Mouse (Mus musculus): ENCODE measurements around the gene Cyp4f14.
A peak's percentile ranks its signal among the peaks of the same experiment; 100 is the strongest.

Gene Cyp4f14

GRCm38 (mm10) chr17:32917131-32917530, at the start of gene Cyp4f14:
TSS of gene Cyp4f14 (minus strand) at chr17:32917342.
- DNase-seq (ENCODE audit: low spot score in 2 of 2) = peak in 1 of 2 experiments; percentile 22

- peak; percentile 90 to 94 for DNase-seq (ENCODE audit: low spot score in 2 of 2)
These were observed 48.6 kb upstream of the Cyp4f14 start, which contains the start of gene Zfp472 for GRCm38 (mm10) chr17:32965623-32966290. TSS of gene Zfp472 (plus strand) at chr17:32965814.

GRCm38 (mm10) chr17:32965253-32965622, 48.1 kb upstream of the Cyp4f14 start:
- DNase-seq (ENCODE audit: low spot score in 2 of 2) = peak in 1 of 2 experiments; percentile 9

- peak; percentile 67 to 84 for DNase-seq (ENCODE audit: low spot score in 2 of 2)
These were observed 34.3 kb upstream of the Cyp4f14 start for GRCm38 (mm10) chr17:32951441-32951840.

GRCm38 (mm10) chr17:32951006-32951405, 33.9 kb upstream of the Cyp4f14 start:
- no peak for DNase-seq (ENCODE audit: low spot score in 2 of 2)

GRCm38 (mm10) chr17:32950136-32950535, 33.0 kb upstream of the Cyp4f14 start:
- DNase-seq (ENCODE audit: low spot score in 2 of 2) = no peak

GRCm38 (mm10) chr17:32947215-32947914, 30.2 kb upstream of the Cyp4f14 start, which contains the start of gene Cyp4f13:
TSS of gene Cyp4f13 (minus strand) at chr17:32947402.
- peak; percentile 99 to 100 for DNase-seq (ENCODE audit: low spot score in 2 of 2)

- DNase-seq (ENCODE audit: low spot score in 2 of 2) = no peak
These were observed 29.6 kb upstream of the Cyp4f14 start for GRCm38 (mm10) chr17:32946716-32947115.

GRCm38 (mm10) chr17:32944402-32945035, 27.4 kb upstream of the Cyp4f14 start:
- DNase-seq (ENCODE audit: low spot score in 2 of 2) = no peak

- no peak for DNase-seq (ENCODE audit: low spot score in 2 of 2)
These were observed 26.5 kb upstream of the Cyp4f14 start for GRCm38 (mm10) chr17:32943661-32944060.

GRCm38 (mm10) chr17:32939831-32940230, 22.7 kb upstream of the Cyp4f14 start:
- no peak for DNase-seq (ENCODE audit: low spot score in 2 of 2)

- DNase-seq (ENCODE audit: low spot score in 2 of 2) = no peak
These were observed 10.7 kb upstream of the Cyp4f14 start for GRCm38 (mm10) chr17:32927803-32928202.

- DNase-seq (ENCODE audit: low spot score in 2 of 2) = peak; percentile 58 to 77
These were observed 7.6 kb upstream of the Cyp4f14 start for GRCm38 (mm10) chr17:32924658-32925312.

GRCm38 (mm10) chr17:32923681-32924080, 6.5 kb upstream of the Cyp4f14 start:
- no peak for DNase-seq (ENCODE audit: low spot score in 2 of 2)

- DNase-seq (ENCODE audit: low spot score in 2 of 2) = no peak
These were observed 2.0 kb upstream of the Cyp4f14 start for GRCm38 (mm10) chr17:32919123-32919522.

GRCm38 (mm10) chr17:32916075-32916474, 1.1 kb downstream of the Cyp4f14 start:
- no peak for DNase-seq (ENCODE audit: low spot score in 2 of 2)

GRCm38 (mm10) chr17:32906172-32906571, 11.0 kb downstream of the Cyp4f14 start:
- DNase-seq (ENCODE audit: low spot score in 2 of 2) = no peak

- DNase-seq (ENCODE audit: low spot score in 2 of 2) = peak; percentile 10 to 41
These were observed 11.9 kb downstream of the Cyp4f14 start for GRCm38 (mm10) chr17:32905239-32905638.

- no peak for DNase-seq (ENCODE audit: low spot score in 2 of 2)
These were observed 12.7 kb downstream of the Cyp4f14 start for GRCm38 (mm10) chr17:32904414-32904813.

- DNase-seq (ENCODE audit: low spot score in 2 of 2) = no peak
These were observed 15.2 kb downstream of the Cyp4f14 start for GRCm38 (mm10) chr17:32901751-32902525.

GRCm38 (mm10) chr17:32895421-32895820, 21.7 kb downstream of the Cyp4f14 start:
- DNase-seq (ENCODE audit: low spot score in 2 of 2) = no peak

Data from urinary bladder, postnatal 36 days (tissue).